Mouse (Mus musculus) liver, embryonic 18 days (tissue): ENCODE data around the gene Aurkc. TPM values are rescaled to one million over a fixed set of nuclear protein-coding genes. Genes with fewer than 3 reads are reported as not detected.

Experiments used
- polyA plus RNA-seq: library from polyadenylated mRNA; depleted of rRNA; stranded (reverse); fragments of >200 nt; gene quantifications from 2 replicates; pipeline ENCODE4 v1.2.3, GENCODE M21; 2012; rRNA removed

Aurkc gene
- polyA plus RNA-seq, result not detected in 2 replicates

DNA sequence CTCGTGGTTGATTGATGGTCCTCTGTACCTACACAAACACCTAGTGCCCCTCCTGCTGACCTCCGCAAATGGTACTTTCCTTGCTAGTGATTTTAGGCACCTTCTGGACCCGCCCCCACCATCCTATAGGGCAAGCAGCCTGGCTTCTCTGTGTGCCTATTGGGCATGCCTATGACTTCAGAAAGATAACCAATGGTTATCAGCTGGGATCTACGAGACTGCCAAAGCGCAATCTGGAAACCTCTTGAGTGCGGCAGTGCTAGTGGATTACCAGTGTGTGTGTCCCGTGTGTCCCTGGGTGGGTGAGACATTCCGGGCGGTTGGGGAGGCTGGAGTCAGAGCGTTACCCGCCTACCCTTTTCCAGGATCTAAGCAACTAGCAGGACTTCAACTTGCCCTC, at the start of gene Aurkc:
Gene Aurkc (plus strand): TSS at position 50 of the 400 bp plus-strand sequence.

Other genes starting within 250 kb of the Aurkc start
- gene Zfp954, start 126.2 kb downstream of the Aurkc start, polyA plus RNA-seq, result 3.2 and 3.5 TPM in 2 replicates
- 0.10 and 0.13 TPM in 2 replicates for gene Zfp773, start 141.5 kb downstream of the Aurkc start, polyA plus RNA-seq
- gene Zfp418, start 176.0 kb downstream of the Aurkc start, polyA plus RNA-seq, result 0.34 and 0.42 TPM in 2 replicates
- gene Zfp772, start 214.7 kb downstream of the Aurkc start, polyA plus RNA-seq, result 1.1 and 1.2 TPM in 2 replicates